Mouse (Mus musculus) embryonic fibroblast, embryonic 13.5 days (primary cell): ENCODE measurements around the gene Crabp2.

ENCODE experiments used
- CTCF ChIP-seq: IDR thresholded peaks from 2 replicates; pipeline ENCODE4 v1.5.1; 2011; ENCODE audit warnings: mild to moderate bottlenecking, control low read depth, low read length, moderate library complexity, borderline replicate concordance; ENCODE audit not compliant: insufficient read depth
- POLR2A ChIP-seq: IDR thresholded peaks from 2 replicates; pipeline ENCODE4 v1.6.1; 2011; ENCODE audit warnings: low read depth, mild to moderate bottlenecking, control low read depth, low read length, moderate library complexity

DNA sequence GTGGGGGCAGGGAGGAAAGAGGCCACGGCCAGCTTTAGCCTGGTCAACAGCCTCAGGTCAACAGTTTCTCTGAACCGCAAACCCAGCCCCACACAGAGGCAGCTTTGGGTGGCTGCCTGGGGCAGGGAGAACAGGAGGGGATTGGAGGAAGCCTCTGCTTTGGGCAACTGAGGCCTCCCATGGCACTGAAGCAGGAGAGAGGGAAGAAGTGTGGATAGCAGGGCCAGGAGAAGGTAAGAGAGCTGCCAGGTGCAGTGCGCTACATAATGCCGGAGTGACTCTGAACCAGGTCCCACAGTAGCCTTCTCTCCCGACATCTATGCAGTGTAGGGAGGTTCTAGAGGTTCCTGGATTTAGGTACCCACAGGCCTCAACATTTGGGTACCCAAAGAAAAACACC is 32.3 kb downstream of the Crabp2 start:
- TF ChIP-seq POLR2A (no peak), CTCF (no peak)
